Mouse (Mus musculus) erythroblast, embryonic 14.5 days (primary cell): ENCODE data around the gene Trib3.

Experiments used
- GATA1 ChIP-seq: IDR thresholded peaks from 2 replicates; pipeline ENCODE4 v1.6.1; 2012; ENCODE audit warnings: low read length, inconsistent platforms, mixed read lengths
- TAL1 ChIP-seq: IDR thresholded peaks from 3 replicates; pipeline ENCODE4 v1.6.1; 2012; ENCODE audit warnings: low read length, inconsistent platforms, mixed read lengths

GRCm38 (mm10) chr2:152339631-152340179, 4.1 kb downstream of the Trib3 start:
- TF ChIP-seq GATA1 (no peak), TAL1 (no peak)
